Mouse (Mus musculus) CH12.LX (cell line): ENCODE data around the gene Tnpo2.

ENCODE experiments used
- CTCF ChIP-seq, 2 experiments: IDR thresholded peaks in 1 of 2; conservative IDR thresholded peaks in 1 of 2; 2 replicates each; pipeline ENCODE4 v1.5.1; 2011 to 2012; ENCODE audit warnings: low read depth in 2 of 2, low read length in 2 of 2, improper control_type of control experiment in 1 of 2, inconsistent platforms in 1 of 2, mild to moderate bottlenecking in 1 of 2, moderate library complexity in 1 of 2
- E2F4 ChIP-seq: IDR thresholded peaks from 2 replicates; pipeline ENCODE4 v1.6.1; 2011; ENCODE audit warnings: low read depth, low read length, improper control_type of control experiment; ENCODE audit not compliant: insufficient replicate concordance

DNA sequence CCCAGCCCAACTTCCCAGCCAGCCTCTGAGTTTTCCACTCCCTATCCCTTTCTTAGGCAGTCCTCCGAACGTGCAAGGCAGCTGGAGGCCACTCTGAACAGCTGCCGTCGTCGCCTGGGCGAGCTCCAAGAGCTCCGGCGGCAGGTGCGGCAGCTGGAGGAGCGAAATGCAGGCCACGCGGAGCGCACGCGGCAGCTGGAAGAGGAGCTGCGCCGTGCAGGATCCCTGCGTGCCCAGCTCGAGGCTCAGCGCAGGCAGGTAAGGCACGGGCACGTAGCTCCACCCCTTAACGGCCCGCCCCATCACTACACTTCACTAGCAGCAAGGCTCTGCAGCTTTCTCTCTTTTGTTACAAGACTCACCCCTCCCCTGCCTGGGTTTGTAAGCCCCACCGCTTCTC lies 41.0 kb upstream of the Tnpo2 start:
- TF ChIP-seq CTCF (conservative IDR thresholded peaks at IDR 0.05 in 1 of 2, IDR thresholded peaks at IDR 0.05 in 1 of 2; ENCODE audit: low read depth in 2 of 2, low read length in 2 of 2) (no peak), E2F4 (no peak)
